25 mouse cellular contexts compared by ENCODE assay signal in genomic region chr12:112940238-112940637, GRCm38 (mm10). TPM values are rescaled to one million over a fixed set of nuclear protein-coding genes. Genes with fewer than 3 reads are reported as not detected.
DNase-seq lines count a peak whose midpoint lies in the region; ATAC-seq lines count a peak whose summit lies in the region.
"Had no signal": no experiment of that assay in that cellular context is flagged by ENCODE, and none has a peak within 500 bp of the region (broad histone marks: within the 10 kb centered on the region; RNA-seq: fewer than 3 reads in every experiment).

No protein-coding gene starts in this region.

- H3K27ac ChIP-seq in hindbrain, embryonic 12.5 days: no peak overlapping the region
- no peak overlapping the region for H3K27ac ChIP-seq in hindbrain, embryonic 10.5 days
- peak overlapping the region; percentile 28; the same call in 1 of the 2 replicates for H3K27ac ChIP-seq in embryonic facial prominence, embryonic 15.5 days (replicated peaks)
- H3K27ac ChIP-seq: hindbrain, embryonic 15.5 days; kidney, postnatal 0 days; liver, embryonic 15.5 days; stomach, embryonic 15.5 days had no signal

- H3K36me3 ChIP-seq in hindbrain, embryonic 12.5 days: no peaks in the 10 kb centered on the region
- no peaks in the 10 kb centered on the region for H3K36me3 ChIP-seq in hindbrain, embryonic 10.5 days
- H3K36me3 ChIP-seq in embryonic facial prominence, embryonic 15.5 days: no peaks in the 10 kb centered on the region
- H3K36me3 ChIP-seq: hindbrain, embryonic 15.5 days; liver, embryonic 15.5 days; lung, embryonic 15.5 days; stomach, embryonic 15.5 days had no signal

- 93% methylated on average over 4 of the region's 4 CpGs for WGBS in hindbrain, embryonic 12.5 days
- WGBS in hindbrain, embryonic 10.5 days: 88% methylated on average over 4 of the region's 4 CpGs
- WGBS in embryonic facial prominence, embryonic 15.5 days: 86% methylated on average over 4 of the region's 4 CpGs

- H3K4me1 ChIP-seq in hindbrain, embryonic 12.5 days: peaks cover 44% of the 10 kb centered on the region
- H3K4me1 ChIP-seq in hindbrain, embryonic 10.5 days (replicated peaks): peaks cover 57% of the 10 kb centered on the region
- peaks cover 47% of the 10 kb centered on the region for H3K4me1 ChIP-seq in embryonic facial prominence, embryonic 15.5 days

- peak overlapping the region; percentile 10; the same call in 1 of the 2 replicates for H3K9ac ChIP-seq in hindbrain, embryonic 12.5 days
- no peak overlapping the region for H3K9ac ChIP-seq in embryonic facial prominence, embryonic 15.5 days
- H3K9ac ChIP-seq: hindbrain, embryonic 15.5 days; liver, embryonic 15.5 days; lung, embryonic 15.5 days; stomach, embryonic 15.5 days had no signal

- H3K27me3 ChIP-seq in hindbrain, embryonic 12.5 days: no peaks in the 10 kb centered on the region
- H3K27me3 ChIP-seq in hindbrain, embryonic 10.5 days (ENCODE audit: insufficient read depth, poor library complexity, severe bottlenecking): peaks cover 9% of the 10 kb centered on the region; the same call in 1 of the 2 replicates
- no peaks in the 10 kb centered on the region for H3K27me3 ChIP-seq in embryonic facial prominence, embryonic 15.5 days
- H3K27me3 ChIP-seq: hindbrain, embryonic 15.5 days; lung, embryonic 15.5 days; stomach, embryonic 15.5 days had no signal

- no peak for ATAC-seq in hindbrain, embryonic 12.5 days (ENCODE audit: low FRiP score)
- no peak for ATAC-seq in embryonic facial prominence, embryonic 15.5 days (ENCODE audit: insufficient number of reproducible peaks, low FRiP score, low TSS enrichment, low read depth)
- ATAC-seq: midbrain, embryonic 16.5 days had no signal

- DNase-seq in hindbrain, embryonic 10.5 days (ENCODE audit: low spot score): no peak
- DNase-seq in lung, adult 18-20 months: peak; percentile 37 to 59
- DNase-seq in lung, postnatal 14 days: no peak
- DNase-seq in urinary bladder, postnatal 14 days (ENCODE audit: low spot score): peak; percentile 53
- no peak for DNase-seq in urinary bladder, postnatal 36 days (ENCODE audit: low spot score in 2 of 2)
- no peak for DNase-seq in cerebellum, postnatal 14 days
- DNase-seq: adrenal gland, postnatal 25 days; cerebellum, adult 11-12 months; gastrocnemius, postnatal 25 days; heart, adult 11 months; heart, postnatal 36 days; kidney, adult 18-20 months; layer of hippocampus, adult 9-11 months; lung, postnatal 36 days; right cerebral cortex, postnatal 25 days; thymus, postnatal 14 days had no signal

- H3K4me3 ChIP-seq in hindbrain, embryonic 12.5 days: no peak overlapping the region
- H3K4me3 ChIP-seq in hindbrain, embryonic 10.5 days: no peak overlapping the region
- H3K4me3 ChIP-seq in embryonic facial prominence, embryonic 15.5 days (replicated peaks): no peak overlapping the region
- H3K4me3 ChIP-seq: hindbrain, embryonic 15.5 days; liver, embryonic 15.5 days; stomach, embryonic 15.5 days had no signal

- no peaks in the 10 kb centered on the region for H3K9me3 ChIP-seq in hindbrain, embryonic 12.5 days (replicated peaks)
- no peaks in the 10 kb centered on the region for H3K9me3 ChIP-seq in hindbrain, embryonic 10.5 days
- H3K9me3 ChIP-seq in embryonic facial prominence, embryonic 15.5 days (replicated peaks): no peaks in the 10 kb centered on the region
- H3K9me3 ChIP-seq: hindbrain, embryonic 15.5 days; liver, embryonic 15.5 days; lung, embryonic 15.5 days; stomach, embryonic 15.5 days had no signal

- H3K4me2 ChIP-seq in hindbrain, embryonic 12.5 days (replicated peaks): no peak overlapping the region
- no peak overlapping the region; the same call in 1 of the 2 replicates for H3K4me2 ChIP-seq in embryonic facial prominence, embryonic 15.5 days (replicated peaks)
- H3K4me2 ChIP-seq: heart, embryonic 11.5 days; hindbrain, embryonic 15.5 days; liver, embryonic 15.5 days had no signal

RNA-seq across cellular contexts. Expression of gene Nudt14, which starts 1.7 kb away (rescaled TPM):
- polyA plus RNA-seq in hindbrain, embryonic 12.5 days (2016; fragmentation: Nextera tagmentation; extraction: Ambion mirVana): 51.5 and 65.9 TPM in 2 replicates
- 79.5 and 83.0 TPM in 2 replicates for polyA plus RNA-seq in hindbrain, embryonic 10.5 days (2016; fragmentation: Nextera tagmentation; extraction: Ambion mirVana)
- polyA plus RNA-seq in embryonic facial prominence, embryonic 15.5 days (2015; fragmentation: Nextera tagmentation; extraction: Ambion mirVana): 93.4 and 94.7 TPM in 2 replicates

RNA-seq across cellular contexts. Expression of gene Jag2, which starts 10.7 kb away (rescaled TPM):
- polyA plus RNA-seq in hindbrain, embryonic 12.5 days (2016; fragmentation: Nextera tagmentation; extraction: Ambion mirVana): 9.4 and 10.3 TPM in 2 replicates
- 4.7 and 4.8 TPM in 2 replicates for polyA plus RNA-seq in hindbrain, embryonic 10.5 days (2016; fragmentation: Nextera tagmentation; extraction: Ambion mirVana)
- 13.0 and 14.3 TPM in 2 replicates for polyA plus RNA-seq in embryonic facial prominence, embryonic 15.5 days (2015; fragmentation: Nextera tagmentation; extraction: Ambion mirVana)

RNA-seq across cellular contexts. Expression of gene Btbd6, which starts 36.0 kb away (rescaled TPM):
- 34.5 and 34.8 TPM in 2 replicates for polyA plus RNA-seq in hindbrain, embryonic 12.5 days (2016; fragmentation: Nextera tagmentation; extraction: Ambion mirVana)
- polyA plus RNA-seq in hindbrain, embryonic 10.5 days (2016; fragmentation: Nextera tagmentation; extraction: Ambion mirVana): 22.8 and 27.2 TPM in 2 replicates
- 28.9 and 31.5 TPM in 2 replicates for polyA plus RNA-seq in embryonic facial prominence, embryonic 15.5 days (2015; fragmentation: Nextera tagmentation; extraction: Ambion mirVana)

Comparison
In these comparisons a context has a peak if more than half of its experiments do, and no peak if none do; other contexts are left out.
1. DNase-seq: peak in lung, adult 18-20 months (2 of 2) and urinary bladder, postnatal 14 days (single experiment); none in hindbrain, embryonic 10.5 days (single experiment), lung, postnatal 14 days (single experiment), urinary bladder, postnatal 36 days (0 of 2) and cerebellum, postnatal 14 days (0 of 2).